Mouse (Mus musculus) forebrain, embryonic 16.5 days (tissue): ENCODE measurements around the gene Sec1. TPM values are rescaled to one million over a fixed set of nuclear protein-coding genes. Genes with fewer than 3 reads are reported as not detected.
A peak's percentile ranks its signal among the peaks of the same experiment; 100 is the strongest.

Source experiments
- ATAC-seq: fragments of 200-750 bp; cut with Nextera tagmentation; 2 replicates; pipeline ENCODE4 v1.8.0; 2017; ENCODE audit warnings: mild to moderate bottlenecking, moderate library complexity
- H3K27ac ChIP-seq: fragments of 300-500 bp; sonication (generic); 2 replicates; pipeline ENCODE4 v1.5.1; 2014; ENCODE audit warnings: low read length, control low read depth
- H3K27me3 ChIP-seq: fragments of 300-500 bp; sonication (generic); replicated peaks from 2 replicates; pipeline ENCODE4 v1.6.1; 2014; ENCODE audit warnings: low read length; ENCODE audit not compliant: control insufficient read depth, insufficient read depth
- H3K36me3 ChIP-seq: fragments of 300-500 bp; sonication (generic); 2 replicates; pipeline ENCODE4 v1.6.1; 2014; ENCODE audit not compliant: control insufficient read depth, insufficient read depth
- H3K4me1 ChIP-seq: fragments of 300-500 bp; sonication (generic); replicated peaks from 2 replicates; pipeline ENCODE4 v1.6.1; 2014; ENCODE audit warnings: low read length; ENCODE audit not compliant: control insufficient read depth, insufficient read depth
- H3K4me2 ChIP-seq: fragments of 300-500 bp; sonication (generic); 2 replicates; pipeline ENCODE4 v1.6.1; 2014; ENCODE audit warnings: mild to moderate bottlenecking, low read length, control low read depth
- H3K4me3 ChIP-seq: fragments of 300-500 bp; sonication (generic); replicated peaks from 2 replicates; pipeline ENCODE4 v1.5.1; 2014; ENCODE audit warnings: mild to moderate bottlenecking, low read length, control low read depth
- H3K9ac ChIP-seq: fragments of 300-500 bp; sonication (generic); replicated peaks from 2 replicates; pipeline ENCODE4 v1.6.1; 2014; ENCODE audit warnings: low read depth, low read length, control low read depth
- H3K9me3 ChIP-seq: fragments of 300-500 bp; sonication (generic); 2 replicates; pipeline ENCODE4 v1.6.1; 2016; ENCODE audit warnings: low read length; ENCODE audit not compliant: control insufficient read depth
- WGBS: fragments of 180-500 bp; shearing (Covaris S2); extraction: QIAGEN DNeasy Blood & Tissue Kit; methylation state at CpG from one replicate; pipeline ENCODE4 v1.1.7; 2014; 5-methylcytosine and 5-hydroxymethylcytosine counted together
- polyA plus RNA-seq: library from polyadenylated mRNA; unstranded; fragments of >200 nt; fragmentation: Nextera tagmentation; extraction: Ambion mirVana; gene quantifications from 2 replicates; pipeline ENCODE4 v1.2.1, GENCODE M21; 2015

The Sec1 gene
- polyA plus RNA-seq, 1 experiment from 2014 or later = 0.10 TPM

GRCm38 (mm10) chr7:45708221-45708761 lies 14.1 kb upstream of the Sec1 start:
- ATAC-seq = no peak
- no peaks in the 10 kb centered on the region for H3K27me3 ChIP-seq
- peaks cover 28% of the 10 kb centered on the region for H3K36me3 ChIP-seq
- H3K4me1 ChIP-seq = peaks cover 53% of the 10 kb centered on the region
- H3K9ac ChIP-seq = no peak overlapping the region
- no peak overlapping the region for H3K4me3 ChIP-seq
- 62% methylated on average over 13 of the region's 13 CpGs for WGBS
- H3K27ac ChIP-seq = peak overlapping the region; percentile 24; the same call in 1 of the 2 replicates
- no peaks in the 10 kb centered on the region for H3K9me3 ChIP-seq
- H3K4me2 ChIP-seq = peak overlapping the region; percentile 97

GRCm38 (mm10) chr7:45707375-45707967 lies 13.3 kb upstream of the Sec1 start:
- H3K27me3 ChIP-seq = no peaks in the 10 kb centered on the region
- H3K4me1 ChIP-seq = peaks cover 57% of the 10 kb centered on the region
- no peaks in the 10 kb centered on the region for H3K9me3 ChIP-seq
- H3K9ac ChIP-seq = peak overlapping the region; percentile 33; the same call in 1 of the 2 replicates
- H3K27ac ChIP-seq = peak overlapping the region; percentile 30
- peak overlapping the region; percentile 97 for H3K4me2 ChIP-seq
- peaks cover 20% of the 10 kb centered on the region for H3K36me3 ChIP-seq
- ATAC-seq = peak; percentile 12; the same call in 1 of the 2 replicates
- H3K4me3 ChIP-seq = peak overlapping the region; percentile 55
- under 1% methylated on average over 27 of the region's 27 CpGs for WGBS

DNA sequence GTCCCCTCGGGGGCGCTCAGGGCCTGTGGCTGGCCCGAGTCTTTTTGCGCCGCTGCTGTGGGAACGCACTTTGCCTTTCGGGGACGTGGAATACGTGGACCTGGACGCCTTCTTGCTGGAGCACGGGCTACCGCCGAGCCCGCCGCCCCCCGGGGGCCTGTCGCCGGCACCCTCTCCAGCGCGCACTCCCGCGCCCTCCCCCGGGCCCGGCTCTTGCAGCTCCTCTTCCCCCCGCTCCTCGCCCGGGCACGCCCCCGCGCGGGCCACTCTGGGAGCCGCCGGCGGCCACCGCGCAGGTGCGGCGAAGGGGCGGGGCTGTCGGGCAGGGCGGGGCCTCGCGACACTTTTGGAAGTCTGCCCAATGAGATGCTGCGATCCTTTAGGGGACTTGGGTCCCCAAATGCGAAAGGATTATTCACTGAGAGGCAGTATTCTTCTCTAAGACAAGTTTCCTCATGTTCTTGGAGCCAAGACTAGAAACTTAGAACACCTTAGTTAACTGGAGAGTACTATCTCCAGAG lies 12.6 kb upstream of the Sec1 start:
- peak overlapping the region; percentile 25; the same call in 1 of the 2 replicates for H3K27ac ChIP-seq
- H3K36me3 ChIP-seq = peaks cover 13% of the 10 kb centered on the region
- H3K4me3 ChIP-seq = peak overlapping the region; percentile 55
- H3K9ac ChIP-seq = peak overlapping the region; percentile 76
- peak overlapping the region; percentile 97 for H3K4me2 ChIP-seq
- no peak for ATAC-seq
- peaks cover 57% of the 10 kb centered on the region for H3K4me1 ChIP-seq
- 0% methylated on average over 44 of the region's 45 CpGs for WGBS
- H3K27me3 ChIP-seq = no peaks in the 10 kb centered on the region
- no peaks in the 10 kb centered on the region for H3K9me3 ChIP-seq

DNA sequence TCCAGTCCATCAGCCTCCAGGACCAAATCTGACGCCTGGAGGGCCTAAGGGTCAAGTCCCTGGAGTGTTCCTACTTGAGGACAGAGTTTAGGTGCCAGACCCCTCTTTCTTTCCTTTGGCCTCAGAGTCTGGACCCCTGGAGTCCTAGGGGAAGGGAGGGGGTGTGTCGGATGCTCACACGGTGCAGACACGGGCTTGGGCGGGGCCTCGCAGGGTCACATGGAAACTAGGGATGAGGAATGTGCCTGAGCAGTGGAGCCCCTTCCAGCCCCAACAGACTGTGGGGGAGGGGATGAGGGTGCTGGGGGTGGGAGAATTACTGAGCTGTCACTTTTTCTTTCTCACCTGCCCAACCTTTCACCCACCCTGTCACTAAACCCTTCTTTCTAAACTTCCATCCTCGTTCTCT lies 11.7 kb upstream of the Sec1 start:
- no peak overlapping the region for H3K27ac ChIP-seq
- H3K4me1 ChIP-seq = peaks cover 66% of the 10 kb centered on the region
- H3K27me3 ChIP-seq = no peaks in the 10 kb centered on the region
- H3K4me3 ChIP-seq = peak overlapping the region; percentile 55
- WGBS = 0% methylated on average over 7 of the region's 7 CpGs
- H3K36me3 ChIP-seq = peaks cover 4% of the 10 kb centered on the region; the same call in 1 of the 2 replicates
- H3K9me3 ChIP-seq = no peaks in the 10 kb centered on the region
- no peak for ATAC-seq
- H3K4me2 ChIP-seq = peak overlapping the region; percentile 97
- peak overlapping the region; percentile 76 for H3K9ac ChIP-seq

- peak overlapping the region; percentile 56 for H3K9ac ChIP-seq
- peak overlapping the region; percentile 60; the same call in 1 of the 2 replicates for H3K27ac ChIP-seq
- peak overlapping the region; percentile 97 for H3K4me2 ChIP-seq
- H3K4me3 ChIP-seq = peak overlapping the region; percentile 55
- peaks cover 69% of the 10 kb centered on the region for H3K4me1 ChIP-seq
- 0 out of 2 replicates have a peak, but pooled peaks cover under 1% of the 10 kb centered on the region for H3K36me3 ChIP-seq
- WGBS = 0% methylated on average over 21 of the region's 21 CpGs
- H3K9me3 ChIP-seq = no peaks in the 10 kb centered on the region
- peaks cover 2% of the 10 kb centered on the region; the same call in 1 of the 2 replicates for H3K27me3 ChIP-seq
- ATAC-seq = no peak
Measured at GRCm38 (mm10) chr7:45705443-45705864, 11.3 kb upstream of the Sec1 start.

- peak within 1 kb of the TSS; percentile 74 for H3K27ac ChIP-seq
- peak within 1 kb of the TSS; percentile 55 for H3K4me3 ChIP-seq
- peak within 1 kb of the TSS; percentile 97 for H3K4me2 ChIP-seq
- H3K36me3 ChIP-seq = no peaks in the 10 kb centered on the region
- ATAC-seq = peak; percentile 86
- H3K27me3 ChIP-seq = peaks cover 4% of the 10 kb centered on the region; the same call in 1 of the 2 replicates
- H3K4me1 ChIP-seq = peaks cover 75% of the 10 kb centered on the region
- H3K9ac ChIP-seq = peak within 1 kb of the TSS; percentile 56
- no peaks in the 10 kb centered on the region for H3K9me3 ChIP-seq
- WGBS = 0% methylated on average over 36 of the region's 36 CpGs
Measured at GRCm38 (mm10) chr7:45704730-45705442, 10.7 kb upstream of the Sec1 start, which contains the start of gene Dbp. Gene Dbp, plus strand, starts transcription at chr7:45705088.

- WGBS = under 1% methylated on average over 13 of the region's 13 CpGs
- peaks cover 74% of the 10 kb centered on the region for H3K4me1 ChIP-seq
Measured at GRCm38 (mm10) chr7:45704046-45704559, 9.9 kb upstream of the Sec1 start.

GRCm38 (mm10) chr7:45703521-45704033 lies 9.4 kb upstream of the Sec1 start:
- peaks cover 69% of the 10 kb centered on the region for H3K4me1 ChIP-seq
- no peaks in the 10 kb centered on the region for H3K36me3 ChIP-seq
- WGBS = 33% methylated on average over 12 of the region's 12 CpGs

More at GRCm38 (mm10) chr7:45704046-45704559, 9.9 kb upstream of the Sec1 start:
- Histone ChIP-seq H3K27ac (peak overlapping the region; percentile 74), H3K9me3 (no peaks in the 10 kb centered on the region), H3K4me2 (peak overlapping the region; percentile 97), H3K4me3 (peak overlapping the region; percentile 55), H3K27me3 (peaks cover 8% of the 10 kb centered on the region), H3K9ac (peak overlapping the region; percentile 47), H3K36me3 (no peaks in the 10 kb centered on the region)
- ATAC-seq = peak; percentile 39

More at GRCm38 (mm10) chr7:45703521-45704033, 9.4 kb upstream of the Sec1 start:
- Histone ChIP-seq H3K9ac (peak overlapping the region; percentile 47), H3K9me3 (no peaks in the 10 kb centered on the region), H3K4me2 (peak overlapping the region; percentile 97), H3K27ac (peak overlapping the region; percentile 74), H3K4me3 (peak overlapping the region; percentile 55), H3K27me3 (peaks cover 11% of the 10 kb centered on the region)
- ATAC-seq = no peak
